Mouse (Mus musculus): ENCODE results near the gene Prkn.

- TF ChIP-seq POLR2A (IDR thresholded peaks at IDR 0.05; ENCODE audit: insufficient read depth, low read depth, low read length) (no peak), CTCF (IDR thresholded peaks at IDR 0.05) (no peak), EP300 (IDR thresholded peaks at IDR 0.05; ENCODE audit: insufficient read depth, low read depth, low read length) (no peak)
Measured at GRCm38 (mm10) chr17:11089361-11089760, 249.2 kb downstream of the Prkn start.
